Mouse (Mus musculus): ENCODE measurements at regions not wholly inside any gene's neighbourhood (a gene's known extent, or its start where the extent isn't known, plus 50 kb on each side); places are given as distances from the start of the nearest gene placed in this dataset.

GRCm38 (mm10) chr13:102599602-102600001 lies 93.8 kb upstream of the Cd180 start:
- in situ Hi-C loops (cut with MboI; ENCODE audit: unreplicated experiment in 2 of 2) = no loop called here

DNA sequence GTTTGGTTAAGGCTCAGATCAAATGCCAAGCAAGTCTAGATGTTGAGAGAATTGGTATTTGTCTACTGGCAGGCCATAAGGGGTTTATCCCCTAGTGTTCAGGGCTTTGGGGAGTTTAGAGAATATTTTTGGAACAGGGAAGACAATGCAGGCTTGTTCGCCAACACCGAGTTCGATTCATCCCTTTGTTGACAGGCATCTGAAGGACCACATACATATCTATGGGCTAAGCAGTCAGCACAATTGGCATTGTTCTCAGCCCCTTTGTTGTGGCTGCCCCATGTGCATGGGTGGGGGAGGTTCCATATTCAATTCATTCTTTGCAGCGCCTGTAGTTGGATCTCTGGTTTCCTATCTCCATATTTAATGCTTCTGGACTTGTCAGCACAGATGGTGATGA lies 93.3 kb upstream of the Cd180 start:
- in situ Hi-C loops (cut with MboI; ENCODE audit: unreplicated experiment in 2 of 2) = no loop called here

GRCm38 (mm10) chr13:102624461-102624860 lies 68.9 kb upstream of the Cd180 start:
- in situ Hi-C loops (cut with MboI; ENCODE audit: unreplicated experiment in 2 of 2) = no loop called here

DNA sequence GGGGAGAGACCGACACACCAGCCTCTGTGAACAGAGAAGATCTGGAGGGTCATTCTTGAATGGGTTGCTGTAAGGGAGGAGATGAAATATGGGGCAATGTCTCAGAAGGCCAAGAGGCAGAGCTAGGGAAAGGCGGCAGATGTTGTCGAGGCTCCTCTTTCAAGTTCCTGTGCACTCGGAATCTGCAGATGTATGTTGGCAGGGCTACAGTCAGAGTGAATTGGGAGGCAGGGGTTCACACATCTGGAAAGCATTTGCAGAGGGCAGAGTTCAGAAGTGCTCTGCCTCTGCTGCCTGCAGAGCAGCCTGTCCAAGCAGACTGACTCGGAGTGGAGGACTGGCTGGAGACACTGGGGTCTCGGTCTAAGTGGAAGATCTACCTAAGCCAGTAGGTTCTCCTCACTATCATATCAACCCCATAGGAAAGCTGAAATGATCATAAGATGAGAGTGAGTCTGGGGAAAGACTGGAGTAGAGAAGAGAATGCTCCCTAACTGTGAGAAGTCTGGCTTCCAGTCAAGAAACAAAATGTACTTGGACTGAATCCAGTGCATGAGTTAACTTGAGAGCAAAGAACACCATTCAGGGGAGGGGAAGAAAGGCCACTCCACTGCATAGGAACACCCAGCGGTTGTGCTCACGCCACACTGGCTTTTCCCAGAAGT lies 68.1 kb upstream of the Cd180 start:
- in situ Hi-C loops (cut with MboI; ENCODE audit: unreplicated experiment in 2 of 2) = no loop called here

- in situ Hi-C loops (cut with MboI; ENCODE audit: unreplicated experiment in 2 of 2) = no loop called here
Measured at GRCm38 (mm10) chr13:102625836-102626340, 67.5 kb upstream of the Cd180 start.

GRCm38 (mm10) chr13:102627786-102628185 lies 65.6 kb upstream of the Cd180 start:
- in situ Hi-C loops (cut with MboI; ENCODE audit: unreplicated experiment in 2 of 2) = no loop called here

- in situ Hi-C loops (cut with MboI; ENCODE audit: unreplicated experiment in 2 of 2) = no loop called here
Measured at GRCm38 (mm10) chr13:102629176-102629575, 64.2 kb upstream of the Cd180 start.

GRCm38 (mm10) chr13:102634236-102634957 lies 59.0 kb upstream of the Cd180 start:
- in situ Hi-C loops (cut with MboI; ENCODE audit: unreplicated experiment in 2 of 2) = no loop called here

DNA sequence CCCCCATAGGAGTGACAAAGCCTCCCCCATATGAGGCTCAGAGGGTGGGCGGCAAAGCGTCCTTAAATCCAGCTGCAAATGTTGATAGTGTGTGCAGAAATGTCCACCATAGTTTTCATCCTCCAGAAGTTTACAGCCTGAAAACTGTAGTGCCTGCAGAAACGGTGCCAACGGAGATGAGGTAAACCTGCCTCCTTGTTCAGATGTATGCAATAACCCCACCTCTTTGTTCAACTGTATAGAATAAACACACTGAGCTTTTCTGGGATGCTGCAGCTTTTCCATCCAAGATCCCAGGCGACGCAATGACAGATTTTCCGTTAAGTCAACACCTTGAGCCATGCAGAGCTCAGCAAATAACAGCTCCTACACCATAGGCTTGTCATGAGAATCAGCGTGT lies 57.3 kb upstream of the Cd180 start:
- in situ Hi-C loops (cut with MboI; ENCODE audit: unreplicated experiment in 2 of 2) = no loop called here

DNA sequence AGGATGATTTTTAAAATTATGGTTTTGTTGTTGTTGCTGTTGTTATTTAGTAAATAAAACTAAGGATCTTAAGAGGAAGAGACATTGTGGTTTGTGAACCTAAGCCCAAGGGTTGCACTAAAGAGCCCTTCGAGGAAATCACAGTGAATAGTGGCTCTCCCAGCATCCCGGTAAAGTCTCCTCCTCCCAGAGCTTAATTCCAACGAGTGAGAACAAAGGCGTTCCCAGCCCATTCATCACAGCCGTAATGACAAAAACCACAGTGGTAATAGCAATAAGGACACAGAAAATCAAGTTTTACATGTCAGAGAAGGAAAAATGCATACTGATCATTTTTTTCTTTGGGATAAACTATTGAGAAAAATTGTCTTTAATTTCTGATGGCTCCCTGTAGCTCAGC lies 56.3 kb upstream of the Cd180 start:
- in situ Hi-C loops (cut with MboI; ENCODE audit: unreplicated experiment in 2 of 2) = no loop called here

DNA sequence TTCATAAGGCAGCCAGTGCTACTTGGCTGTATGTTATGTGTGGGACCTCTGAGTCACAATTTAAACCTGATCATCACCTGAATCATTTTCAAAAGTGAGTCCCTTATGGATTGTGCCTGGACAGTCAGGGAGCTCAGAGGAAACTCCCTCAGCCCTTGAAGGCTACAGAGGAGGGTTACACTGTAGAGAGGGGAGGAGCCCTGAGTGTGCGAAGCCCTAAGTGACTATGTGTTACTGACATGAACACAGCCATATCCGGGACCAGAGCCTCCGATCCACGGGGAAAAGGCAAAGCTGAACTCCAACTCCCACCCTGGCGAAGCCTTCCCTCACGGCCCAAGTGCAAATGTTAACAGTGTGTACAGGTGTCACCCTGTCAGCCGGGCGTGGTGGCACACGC lies 53.7 kb upstream of the Cd180 start:
- in situ Hi-C loops (cut with MboI; ENCODE audit: unreplicated experiment in 2 of 2) = loop anchor here (10.0 kb wide), 4 partner anchors 905 to 1745 kb away; no protein-coding TSS in a partner anchor

DNA sequence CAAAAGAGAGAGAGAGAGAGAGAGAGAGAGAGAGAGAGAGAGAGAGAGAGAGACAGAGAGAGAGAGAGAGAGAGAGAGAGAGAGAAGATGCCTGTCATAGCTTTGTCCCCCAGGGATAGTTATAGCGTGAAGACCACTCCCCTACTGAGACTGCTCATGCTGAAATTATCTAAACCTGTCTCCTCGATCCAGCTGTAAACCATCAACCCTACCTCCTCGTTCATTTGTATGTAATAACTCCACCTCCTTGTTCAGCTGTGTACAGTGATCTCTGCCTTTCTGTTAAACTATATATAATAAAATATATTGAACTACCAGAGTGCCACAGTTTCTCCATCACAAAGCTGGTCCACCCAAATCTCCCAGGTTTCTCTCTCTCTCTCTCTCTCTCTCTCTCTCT lies 53.2 kb upstream of the Cd180 start:
- in situ Hi-C loops (cut with MboI; ENCODE audit: unreplicated experiment in 2 of 2) = loop anchor here (10.0 kb wide), 4 partner anchors 905 to 1745 kb away; no protein-coding TSS in a partner anchor
